Mouse (Mus musculus): Measurements from ENCODE around the gene Ngp.
A peak's percentile ranks its signal among the peaks of the same experiment; 100 is the strongest.
"Not testable (repeated sequence)": the region's sequence is repeated elsewhere in the genome, so short reads cannot be mapped to it uniquely, and the experiment has no call there.

Gene Ngp

DNA sequence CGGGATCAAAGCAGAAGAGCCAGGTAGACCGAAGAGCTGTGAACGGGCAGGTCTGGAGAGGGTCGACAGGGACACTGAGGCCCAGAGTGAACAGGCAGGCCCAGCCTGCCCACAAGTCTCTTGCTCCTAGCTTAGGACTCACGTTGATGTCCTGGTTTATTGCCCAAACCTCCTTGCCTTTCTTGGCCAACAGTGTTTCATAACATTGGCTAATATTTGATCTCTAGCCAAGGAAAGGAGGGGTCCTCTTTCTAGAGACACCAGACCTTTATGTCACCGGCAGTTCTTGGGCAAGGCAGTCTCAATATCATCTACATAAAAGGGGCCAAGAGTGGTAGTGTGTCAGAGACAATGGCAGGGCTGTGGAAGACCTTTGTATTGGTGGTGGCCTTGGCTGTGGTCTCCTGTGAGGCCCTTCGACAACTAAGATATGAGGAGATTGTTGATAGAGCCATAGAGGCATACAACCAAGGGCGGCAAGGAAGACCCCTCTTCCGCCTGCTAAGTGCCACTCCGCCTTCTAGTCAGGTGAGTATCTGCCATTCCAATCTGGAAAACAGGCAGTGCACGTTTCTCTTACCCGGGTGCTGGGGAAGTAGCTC is at the start of gene Ngp:
Ngp (plus strand) TSS at position 237 of the 602 bp plus-strand sequence.
- DNase-seq = no peak

DNA sequence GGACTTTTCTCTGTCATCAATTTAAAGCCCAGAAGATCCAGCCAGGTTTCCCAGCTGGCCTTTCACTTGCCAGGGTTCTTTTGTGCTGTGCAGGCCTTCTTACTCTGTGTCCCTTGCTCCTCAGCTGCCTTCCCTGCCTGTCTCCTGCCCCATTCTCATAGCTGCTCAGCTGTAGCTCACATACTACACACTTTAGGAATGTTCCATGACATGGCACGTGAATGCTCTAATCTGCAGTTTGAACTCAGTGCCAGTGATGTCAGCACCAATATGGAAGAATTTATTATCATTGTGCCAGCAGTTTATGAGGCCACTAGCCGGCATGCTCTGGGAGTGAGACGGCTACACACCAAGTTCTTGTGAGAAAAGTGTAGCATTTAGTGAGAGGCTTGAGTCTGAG is 49.7 kb upstream of the Ngp start:
- DNase-seq = no peak

DNA sequence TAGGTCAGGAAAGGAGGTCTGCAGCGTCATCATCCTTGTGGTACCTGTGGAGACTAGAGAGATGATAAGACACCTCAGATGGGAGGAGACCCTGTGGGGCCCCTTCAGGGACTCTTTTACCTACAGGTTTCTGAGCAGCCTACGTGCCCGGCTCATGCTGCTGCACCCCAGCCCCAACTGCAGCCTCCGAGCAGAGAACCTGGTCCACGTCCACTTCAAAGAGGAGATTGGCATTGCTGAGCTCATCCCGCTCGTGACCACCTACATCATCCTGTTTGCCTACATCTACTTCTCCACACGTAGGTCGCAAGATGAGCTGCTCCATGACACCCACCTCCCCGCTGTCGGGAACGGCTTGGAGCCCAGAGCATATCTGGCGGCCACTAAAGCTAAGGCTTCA is 45.7 kb upstream of the Ngp start:
- DNase-seq = no peak

DNA sequence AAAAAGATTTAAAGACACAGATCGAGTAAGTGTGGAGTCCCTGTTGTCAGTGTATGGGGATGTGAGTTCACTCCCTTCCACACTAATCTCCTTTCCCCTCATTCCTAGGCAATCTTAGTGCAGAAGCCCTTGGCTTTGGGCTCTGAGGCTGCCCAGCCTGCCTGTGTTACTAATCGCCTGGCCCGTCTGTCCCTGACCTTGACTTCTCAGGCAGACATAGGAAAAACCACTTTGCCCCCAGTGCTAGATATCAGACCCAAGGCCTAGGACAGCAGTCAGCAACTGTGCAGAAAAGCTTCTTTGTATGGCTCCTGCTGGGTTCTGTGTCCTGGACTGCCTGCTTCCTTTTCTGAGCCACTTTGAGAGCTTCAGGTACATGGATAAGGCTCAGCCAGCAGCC is 43.9 kb upstream of the Ngp start:
- DNase-seq = no peak

DNA sequence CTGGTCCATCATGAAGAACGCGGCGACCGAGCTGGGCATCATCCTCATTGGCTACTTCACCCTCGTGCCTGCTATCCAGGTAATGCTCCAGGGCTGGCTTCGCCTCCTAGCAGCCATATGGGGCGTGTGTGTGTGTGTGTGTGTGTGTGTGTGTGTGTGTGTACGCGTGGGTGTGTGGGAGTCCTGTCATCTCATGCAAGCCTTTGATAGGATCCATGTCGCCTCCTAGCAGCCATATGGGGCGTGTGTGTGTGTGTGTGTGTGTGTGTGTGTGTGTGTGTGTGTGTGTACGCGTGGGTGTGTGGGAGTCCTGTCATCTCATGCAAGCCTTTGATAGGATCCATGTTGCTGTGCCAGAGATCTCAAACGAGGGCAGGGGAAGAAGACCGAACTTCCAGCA is 41.9 kb upstream of the Ngp start:
- not testable (repeated sequence) for DNase-seq

DNA sequence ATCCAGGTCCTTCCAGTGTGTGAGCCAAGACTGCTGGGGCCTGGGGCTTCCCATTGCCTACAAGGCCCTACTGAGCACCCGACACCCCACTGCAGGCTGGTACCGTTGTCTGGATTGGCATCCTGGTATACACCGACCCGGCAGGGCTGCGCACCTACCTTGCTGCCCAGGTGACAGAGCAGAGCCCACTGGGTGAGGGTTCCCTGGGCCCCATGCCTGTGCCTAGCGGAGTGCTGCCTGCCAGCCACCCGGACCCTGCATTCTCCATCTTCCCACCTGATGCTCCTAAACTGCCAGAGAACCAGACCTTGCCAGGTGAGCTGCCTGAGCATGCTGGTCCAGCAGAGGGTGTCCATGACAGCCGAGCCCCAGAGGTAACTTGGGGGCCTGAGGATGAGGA is 40.2 kb upstream of the Ngp start:
- no peak for DNase-seq

DNA sequence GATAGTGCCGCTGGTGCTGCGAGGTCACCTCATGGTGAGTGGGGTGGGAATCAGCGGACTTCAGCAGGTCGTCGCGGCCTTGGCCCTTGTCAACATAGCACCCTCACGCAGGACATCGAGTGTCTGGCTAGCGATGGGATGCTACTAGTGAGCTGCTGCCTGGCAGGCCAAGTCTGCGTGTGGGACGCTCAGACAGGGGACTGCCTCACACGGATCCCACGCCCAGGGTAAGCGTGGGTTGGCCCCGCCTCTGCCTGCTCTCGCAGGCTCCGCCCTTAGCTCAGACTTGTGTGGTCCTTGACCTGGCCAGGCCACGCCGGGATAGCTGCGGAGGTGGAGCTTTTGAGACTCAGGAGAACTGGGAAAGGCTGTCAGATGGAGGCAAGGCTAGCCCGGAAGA is 38.9 kb upstream of the Ngp start:
- DNase-seq = peak; percentile 36

DNA sequence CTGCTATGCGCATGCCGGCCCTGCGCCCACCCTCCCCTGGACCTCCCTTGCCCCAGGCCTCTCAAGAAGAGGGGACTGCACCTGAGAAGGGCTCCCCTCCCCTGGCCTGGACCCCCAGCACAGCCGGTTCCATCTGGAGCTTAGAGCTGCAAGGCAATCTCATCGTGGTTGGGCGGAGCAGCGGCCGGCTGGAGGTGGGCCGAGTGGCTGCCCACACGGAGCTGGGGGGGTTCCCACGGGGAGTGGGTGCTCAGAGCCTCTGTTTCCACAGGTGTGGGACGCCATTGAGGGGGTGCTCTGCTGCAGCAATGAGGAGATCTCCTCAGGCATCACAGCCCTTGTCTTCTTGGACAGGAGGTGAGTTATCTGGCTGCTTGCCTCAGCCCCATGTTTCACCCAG is 38.3 kb upstream of the Ngp start:
- no peak for DNase-seq

DNA sequence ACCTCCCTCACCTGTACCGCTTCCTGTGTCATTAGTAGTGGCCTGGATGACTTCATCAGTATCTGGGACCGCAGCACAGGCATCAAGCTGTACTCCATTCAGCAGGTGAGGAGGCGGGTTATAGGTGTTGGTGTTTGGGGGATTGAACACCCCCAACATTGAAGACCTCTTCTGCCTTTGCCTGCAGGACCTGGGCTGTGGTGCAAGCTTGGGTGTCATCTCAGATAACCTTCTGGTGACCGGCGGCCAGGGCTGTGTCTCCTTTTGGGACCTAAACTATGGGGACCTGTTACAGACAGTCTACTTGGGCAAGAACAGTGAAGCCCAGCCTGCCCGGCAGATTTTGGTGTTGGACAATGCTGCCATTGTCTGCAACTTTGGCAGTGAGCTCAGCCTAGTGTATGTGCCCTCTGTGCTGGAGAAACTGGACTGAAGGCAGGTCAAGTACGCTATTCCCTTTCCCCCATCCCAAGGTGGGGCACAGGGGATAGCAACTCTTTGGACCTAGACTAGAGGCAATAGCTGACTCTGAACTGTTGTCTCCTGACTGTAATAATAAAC is 35.1 kb upstream of the Ngp start:
- no peak for DNase-seq

DNA sequence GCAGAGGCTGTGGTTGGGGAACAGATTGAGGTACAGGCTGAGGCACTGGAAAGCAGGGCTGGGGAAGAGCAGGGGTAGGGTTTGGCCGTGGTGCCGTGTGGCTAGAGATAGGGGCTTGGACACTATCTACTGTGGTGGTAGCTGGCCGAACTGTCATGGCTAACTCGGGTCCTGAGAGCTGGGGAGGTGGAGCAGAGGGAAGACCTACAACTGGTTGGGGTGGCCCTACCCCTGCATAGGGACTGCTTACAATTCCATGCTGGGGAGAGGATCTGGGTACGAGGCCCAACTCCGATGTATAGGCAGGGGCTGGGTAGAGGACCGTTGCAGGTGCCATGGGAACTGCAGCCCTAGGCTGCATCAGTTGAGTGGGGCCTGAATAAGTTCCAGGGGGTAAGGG is 31.5 kb upstream of the Ngp start:
- no peak for DNase-seq

DNA sequence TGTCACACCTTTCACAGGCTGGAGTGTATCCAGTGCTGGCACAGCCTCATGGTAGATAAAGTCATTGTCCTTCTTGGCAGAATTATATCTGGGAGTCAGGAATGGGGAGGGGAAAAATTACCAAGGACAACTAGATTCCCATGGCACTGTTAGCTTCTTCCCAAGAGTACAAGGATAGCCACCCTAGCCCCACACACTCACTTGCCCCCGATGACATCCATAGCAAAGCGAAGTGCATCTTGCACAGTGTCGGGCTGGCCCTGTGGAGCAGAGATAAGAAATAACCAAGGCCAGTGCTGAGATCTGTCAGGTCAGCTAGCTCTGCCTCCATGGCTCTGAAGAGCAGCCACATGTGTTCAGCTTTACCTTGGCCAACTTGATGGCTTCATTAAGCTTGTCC is 28.7 kb upstream of the Ngp start:
- DNase-seq = no peak

DNA sequence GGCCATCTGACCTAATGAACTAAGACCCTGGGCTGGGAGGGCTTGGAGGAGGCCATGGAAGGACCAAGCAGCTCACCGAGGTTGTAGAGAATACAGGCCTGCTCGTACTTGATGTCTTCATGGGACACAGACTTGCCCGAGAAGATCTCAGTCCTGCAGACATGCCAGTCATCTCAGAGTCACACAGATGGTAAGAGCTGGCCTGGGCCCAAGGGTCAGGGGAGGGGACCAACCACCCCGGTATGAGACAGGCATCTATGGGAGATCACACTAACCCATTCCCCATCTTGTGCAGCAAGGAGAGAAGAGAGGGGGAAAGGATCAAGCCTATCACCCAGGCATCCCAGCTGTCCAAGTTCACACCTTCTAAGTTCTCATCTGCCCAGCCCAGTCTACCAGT is 26.3 kb upstream of the Ngp start:
- no peak for DNase-seq

DNA sequence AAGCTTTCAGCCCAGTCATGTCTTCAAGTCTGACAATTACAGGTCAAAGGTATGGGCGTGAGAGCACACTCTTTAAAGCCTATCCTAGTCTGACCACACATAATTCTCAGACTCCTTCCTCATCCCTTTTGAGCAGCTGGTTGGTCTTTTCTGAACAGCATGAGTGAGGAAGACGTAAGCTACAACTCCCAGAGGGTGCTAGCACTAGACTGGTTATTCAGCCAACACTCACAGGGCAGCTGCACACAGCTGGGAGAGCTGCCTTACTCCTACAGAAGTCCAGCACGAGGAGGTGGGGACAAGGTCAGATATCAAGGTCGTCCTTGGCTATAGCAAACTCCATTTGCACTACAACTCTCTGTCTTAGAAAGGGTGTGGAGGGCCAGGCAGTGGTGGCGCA is 18.9 kb upstream of the Ngp start:
- peak; percentile 39 for DNase-seq

DNA sequence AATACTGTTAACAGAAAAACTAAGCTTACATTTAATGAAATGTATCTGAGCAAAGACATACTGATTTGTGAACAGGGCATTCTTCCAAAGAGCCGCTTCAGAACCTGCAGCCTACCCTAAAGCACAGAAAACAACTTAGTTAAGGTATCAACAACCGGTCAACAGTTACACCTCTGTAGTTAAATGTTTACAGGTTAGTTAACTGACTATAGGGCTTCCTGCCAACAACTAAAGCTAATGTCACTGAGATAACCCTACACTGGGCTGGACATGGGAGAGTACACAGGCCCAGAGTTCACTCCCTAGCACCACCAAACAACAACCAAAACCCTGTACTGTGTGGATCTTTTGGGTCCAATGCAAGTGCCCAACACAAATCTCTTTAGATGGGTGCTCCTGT is 16.8 kb upstream of the Ngp start:
- DNase-seq = no peak

DNA sequence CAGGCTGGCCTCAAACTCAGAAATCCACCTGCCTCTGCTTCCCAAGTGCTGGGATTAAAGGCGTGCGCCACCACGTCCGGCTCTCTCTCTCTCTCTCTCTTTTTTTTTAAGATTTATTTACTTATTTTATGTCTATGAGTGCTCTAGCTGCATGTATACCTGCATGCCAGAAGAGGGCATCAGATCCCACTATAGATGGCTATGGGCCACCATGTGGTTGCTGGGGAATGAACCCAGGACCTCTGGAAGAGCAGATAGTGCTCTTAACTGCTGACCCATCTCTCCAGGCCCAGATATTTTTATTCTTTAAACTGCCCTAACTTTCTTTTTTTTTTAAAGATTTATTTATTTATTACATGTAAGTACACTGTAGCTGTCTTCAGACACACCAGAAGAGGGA is 16.3 kb upstream of the Ngp start:
- DNase-seq = not testable (repeated sequence)

DNA sequence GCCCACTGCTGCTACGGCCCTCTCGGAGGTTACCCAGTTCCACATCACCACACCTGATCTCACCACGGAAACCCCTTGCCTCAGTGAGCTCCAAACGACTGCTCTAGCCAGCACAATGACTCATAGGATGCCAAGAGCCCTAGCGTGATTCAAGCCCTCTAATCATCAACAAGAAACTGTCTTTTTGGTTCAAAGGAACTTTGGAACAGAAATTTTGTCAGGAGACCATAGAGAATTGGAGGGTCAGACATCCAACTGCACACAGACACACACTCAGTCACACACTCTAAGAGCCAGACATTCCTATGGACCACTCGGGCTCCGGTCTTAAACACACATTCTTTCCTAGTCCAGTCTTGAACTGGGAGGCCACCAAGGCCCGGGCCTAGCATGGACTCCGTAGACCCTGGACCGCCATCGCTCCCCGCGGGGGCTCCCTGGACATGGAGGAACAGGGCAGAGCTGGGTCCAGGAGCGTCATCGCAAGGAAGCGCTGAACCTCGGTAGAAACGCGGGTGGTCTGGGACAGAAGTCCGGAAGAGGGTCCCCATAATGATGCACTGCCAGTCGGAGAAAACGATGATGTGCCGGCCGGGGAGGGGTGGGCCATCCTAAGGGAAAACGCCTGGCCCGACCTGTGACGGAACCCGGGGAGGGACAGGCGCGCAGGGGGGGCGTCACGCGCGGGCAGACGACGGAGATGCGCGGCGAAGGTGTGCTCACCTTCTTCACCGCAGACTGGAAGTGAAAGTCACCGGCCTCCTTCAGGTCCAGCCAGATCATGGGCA is 12.0 kb upstream of the Ngp start:
- peak; percentile 11 for DNase-seq

DNA sequence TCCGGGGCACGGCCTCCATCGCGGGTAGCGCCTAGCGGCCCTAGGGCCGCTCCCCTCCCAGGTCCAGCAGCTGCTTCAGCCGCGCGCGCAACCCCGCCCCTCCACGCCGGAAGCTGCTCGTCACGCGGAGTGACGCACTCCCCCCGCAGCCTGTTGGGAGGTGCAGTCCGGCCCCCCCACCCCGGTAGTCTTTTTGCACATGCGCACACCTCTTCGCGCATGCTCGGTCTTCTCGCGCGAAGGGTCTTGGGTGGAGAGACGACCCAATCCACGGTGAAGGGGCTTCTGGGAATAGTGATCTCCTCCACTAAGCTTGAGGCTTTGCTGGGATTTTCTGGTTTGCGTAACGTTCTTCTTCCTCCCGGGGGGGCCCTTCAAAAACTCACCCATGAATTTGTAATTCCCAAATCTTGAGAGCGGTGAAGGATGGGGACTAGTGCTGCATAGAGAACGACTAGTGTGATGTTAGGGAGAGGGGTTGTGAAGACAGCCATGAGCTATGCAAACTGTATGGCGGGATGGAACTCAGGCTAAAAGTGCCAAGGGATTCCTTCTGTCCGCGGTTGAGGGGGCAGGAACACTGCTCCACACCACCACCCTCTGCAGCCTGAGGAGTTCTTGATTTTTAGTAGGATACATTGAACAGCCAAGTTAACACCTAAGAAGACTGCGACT is 11.3 kb upstream of the Ngp start, which contains the start of gene Ptpn23:
Ptpn23 (minus strand) TSS at position 115 of the 675 bp plus-strand sequence.
- DNase-seq = peak; percentile 96

DNA sequence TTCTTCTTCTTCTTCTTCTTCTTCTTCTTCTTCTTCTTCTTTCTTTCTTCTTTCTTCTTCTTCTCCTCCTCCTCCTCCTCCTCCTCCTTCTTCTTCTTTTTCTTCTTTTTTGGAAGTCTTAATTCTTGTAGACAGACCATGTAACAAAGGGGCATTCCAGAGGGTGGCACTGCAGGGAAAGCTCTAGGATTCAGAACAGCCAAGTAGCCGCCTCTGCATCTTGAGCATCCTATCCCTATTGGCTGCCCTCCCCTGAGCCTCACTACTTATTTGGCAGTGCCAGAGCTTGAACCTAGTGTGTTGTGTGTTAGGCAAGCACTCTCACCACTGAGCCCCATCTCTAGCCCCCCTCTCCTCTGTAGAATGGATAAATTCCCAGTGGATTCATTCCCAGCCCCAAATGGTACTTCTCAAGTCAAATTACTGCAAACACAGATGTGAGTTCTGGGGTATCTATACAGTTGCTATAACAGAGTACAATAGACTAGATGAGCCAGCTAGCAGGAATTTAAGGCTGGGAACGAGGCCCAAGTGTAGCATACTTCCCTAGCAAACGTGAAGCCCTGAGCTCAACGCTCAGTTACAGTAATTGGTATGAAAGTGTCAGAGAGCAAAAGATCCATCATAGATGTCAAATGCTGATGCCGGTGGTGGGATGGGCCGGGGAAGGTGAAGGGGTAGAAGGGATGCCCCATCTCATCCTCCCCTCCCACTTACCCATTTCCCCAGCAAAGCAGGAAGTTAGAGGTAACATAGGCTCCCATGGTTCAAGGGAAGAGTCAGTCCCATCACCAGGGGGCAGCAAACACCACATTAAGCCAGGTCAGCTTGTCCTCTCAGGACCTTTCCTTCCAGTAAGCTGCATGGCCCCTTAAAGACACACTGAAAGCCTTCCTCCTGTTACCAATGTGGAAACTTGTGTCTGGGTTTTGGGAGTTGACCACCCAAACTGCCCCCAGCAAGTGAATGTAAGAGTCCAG is 8.3 kb upstream of the Ngp start:
- DNase-seq = peak; percentile 96

DNA sequence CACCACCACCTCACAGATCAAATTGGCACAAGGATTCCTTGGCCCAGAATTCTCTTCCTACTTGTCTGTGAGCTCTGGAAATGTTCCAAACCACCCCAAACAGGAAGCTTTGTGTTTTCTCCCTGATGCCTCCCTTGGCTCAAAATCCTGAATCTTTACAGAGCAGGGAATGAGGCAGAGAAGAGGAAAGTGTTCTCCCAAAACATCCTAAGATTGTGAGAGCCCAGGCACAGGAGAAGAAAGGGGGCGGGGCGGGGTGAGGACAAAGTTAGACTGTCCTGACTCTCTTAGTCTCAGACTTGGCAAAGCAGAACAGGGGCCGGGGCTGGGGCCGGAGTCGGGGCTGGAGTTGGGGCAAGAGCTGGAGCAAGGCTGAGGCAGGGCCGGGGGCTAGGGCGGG is 6.6 kb upstream of the Ngp start:
- DNase-seq = peak; percentile 73

DNA sequence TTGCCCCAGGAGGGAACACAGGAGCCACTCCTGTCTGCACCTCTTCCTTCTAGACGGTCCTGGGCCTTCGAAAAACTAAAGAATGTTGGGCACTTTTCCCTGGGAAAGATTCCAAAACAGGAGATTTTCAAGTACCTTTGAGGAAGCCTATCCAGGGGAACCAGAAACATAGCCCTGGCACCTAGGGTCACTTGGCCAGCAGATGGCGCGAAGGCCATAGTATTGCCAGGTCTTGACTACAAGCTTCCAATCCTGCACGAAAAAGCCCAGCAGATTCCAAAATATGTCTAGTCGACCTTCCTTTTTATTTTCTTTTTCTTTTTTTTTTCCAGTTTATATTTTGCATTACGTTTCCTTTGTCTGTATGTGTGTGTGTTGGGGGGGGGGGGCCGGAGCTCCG is 5.8 kb upstream of the Ngp start:
- DNase-seq = peak; percentile 94

DNA sequence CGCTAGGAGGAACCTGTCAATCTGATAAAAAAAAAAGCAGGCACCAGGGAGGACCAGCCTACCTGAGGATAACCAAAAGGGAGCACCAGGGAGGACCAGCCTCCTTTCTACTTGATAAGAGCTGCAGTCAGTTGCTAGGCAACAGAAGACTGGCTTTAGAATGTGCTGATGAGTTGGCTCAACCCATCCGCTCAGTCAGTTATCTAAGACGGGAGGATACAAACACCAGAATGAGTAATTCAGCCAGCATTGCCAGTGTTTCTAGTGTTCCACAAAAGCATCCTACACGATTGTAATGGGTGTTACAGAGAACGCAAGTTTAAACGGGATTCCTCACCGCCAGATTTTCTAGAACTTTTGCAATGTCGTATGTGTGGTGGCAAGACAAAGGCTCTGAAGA is 11.7 kb downstream of the Ngp start:
- no peak for DNase-seq

DNA sequence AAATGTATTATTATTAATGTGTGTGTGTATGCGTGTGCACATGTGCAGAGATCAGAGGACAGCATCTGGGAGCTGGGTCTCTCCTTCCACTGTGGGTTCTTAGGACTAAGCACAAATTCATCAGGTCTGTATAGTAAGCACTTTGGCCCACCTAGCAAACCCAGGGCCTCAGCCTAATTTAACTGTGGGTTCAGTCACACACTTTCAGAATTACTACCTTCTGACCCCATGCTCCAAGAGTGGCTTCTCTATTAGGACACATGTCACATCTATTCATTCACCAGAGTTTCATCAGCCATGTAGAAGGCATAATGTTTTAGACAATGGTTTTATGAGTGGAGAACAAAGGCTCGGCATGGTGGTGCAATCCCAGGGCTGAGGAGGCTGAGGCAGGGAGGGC is 13.5 kb downstream of the Ngp start:
- DNase-seq = no peak

DNA sequence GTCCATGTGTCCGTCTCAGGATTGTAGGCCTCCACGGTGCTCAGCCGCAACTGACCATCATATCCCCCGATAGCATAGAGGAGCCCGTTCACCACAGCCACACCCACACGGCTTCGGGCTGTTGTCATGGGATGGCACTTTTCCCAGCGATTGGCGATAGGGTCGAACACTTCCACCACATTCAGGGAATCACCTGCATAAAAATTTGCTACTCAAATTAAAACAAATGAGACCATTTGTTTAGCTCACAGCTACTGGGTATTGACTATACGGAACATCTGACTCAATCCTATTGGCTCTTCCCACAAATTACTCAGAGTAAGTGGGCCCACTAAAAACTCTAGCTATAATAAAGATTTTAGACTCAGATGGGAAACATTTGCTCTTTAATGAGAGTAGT is 16.5 kb downstream of the Ngp start:
- no peak for DNase-seq
